ENCODE assay signal across 16 mouse cellular contexts in genomic region chr1:119265192-119265891, GRCm38 (mm10).
DNase-seq lines count a peak whose midpoint lies in the region; ATAC-seq lines count a peak whose summit lies in the region.
"Had no signal": no experiment of that assay in that cellular context is flagged by ENCODE, and none has a peak within 500 bp of the region (broad histone marks: within the 10 kb centered on the region; RNA-seq: fewer than 3 reads in every experiment).

No protein-coding gene starts in this region.

- H3K4me3 ChIP-seq in limb, embryonic 12.5 days (replicated peaks) = no peak overlapping the region
- H3K4me3 ChIP-seq in limb, embryonic 10.5 days = no peak overlapping the region
- H3K4me3 ChIP-seq in hindbrain, embryonic 10.5 days = no peak overlapping the region
- no peak overlapping the region for H3K4me3 ChIP-seq in midbrain, embryonic 11.5 days (ENCODE audit: low read depth, low read length)
- H3K4me3 ChIP-seq: embryonic facial prominence, embryonic 13.5 days; liver, embryonic 15.5 days had no signal

- no peak for DNase-seq in limb, embryonic 10.5 days (ENCODE audit: low spot score)
- DNase-seq in hindbrain, embryonic 10.5 days (ENCODE audit: low spot score) = peak; percentile 46
- peak; percentile 88 for DNase-seq in midbrain, embryonic 11.5 days (ENCODE audit: low spot score, missing footprints)
- DNase-seq in retina, postnatal 1 day = peak; percentile 38
- DNase-seq in gastrocnemius, postnatal 10 days = no peak
- no peak for DNase-seq in frontal cortex, adult 2 months (ENCODE audit: extremely low spot score in 1 of 2, low spot score in 1 of 2)
- DNase-seq: adrenal gland, postnatal 10 days; cerebellum, adult 9-11 months; gastrocnemius, postnatal 36 days; kidney, postnatal 10 days; right cerebral cortex, adult 18-20 months; spleen, adult 18-20 months had no signal

- H3K4me2 ChIP-seq in limb, embryonic 12.5 days = no peak overlapping the region
- H3K4me2 ChIP-seq in midbrain, embryonic 11.5 days = no peak overlapping the region
- H3K4me2 ChIP-seq: embryonic facial prominence, embryonic 13.5 days; liver, embryonic 15.5 days had no signal

- 0 out of 2 replicates have a peak, but pooled peaks have one; percentile 20 for ATAC-seq in limb, embryonic 12.5 days (ENCODE audit: insufficient number of reproducible peaks, insufficient read depth, low FRiP score, low TSS enrichment, low read depth)
- ATAC-seq in midbrain, embryonic 11.5 days (ENCODE audit: low FRiP score) = peak; percentile 91
- ATAC-seq: inflammation-experienced regulatory T-cells, adult 6 months had no signal

- no peaks in the 10 kb centered on the region for H3K27me3 ChIP-seq in limb, embryonic 12.5 days
- H3K27me3 ChIP-seq in limb, embryonic 10.5 days (ENCODE audit: low read depth, poor library complexity, severe bottlenecking) = no peaks in the 10 kb centered on the region
- peaks cover 41% of the 10 kb centered on the region for H3K27me3 ChIP-seq in hindbrain, embryonic 10.5 days (ENCODE audit: insufficient read depth, poor library complexity, severe bottlenecking)
- peaks cover 22% of the 10 kb centered on the region for H3K27me3 ChIP-seq in midbrain, embryonic 11.5 days (ENCODE audit: control insufficient read depth, insufficient read depth, low read length)
- H3K27me3 ChIP-seq: embryonic facial prominence, embryonic 13.5 days; liver, embryonic 15.5 days had no signal

- H3K9me3 ChIP-seq in limb, embryonic 12.5 days = peaks cover 9% of the 10 kb centered on the region; the same call in 1 of the 2 replicates
- H3K9me3 ChIP-seq in limb, embryonic 10.5 days (replicated peaks) = no peaks in the 10 kb centered on the region
- peaks cover 4% of the 10 kb centered on the region for H3K9me3 ChIP-seq in hindbrain, embryonic 10.5 days
- no peaks in the 10 kb centered on the region; the same call in 1 of the 2 replicates for H3K9me3 ChIP-seq in midbrain, embryonic 11.5 days (ENCODE audit: control insufficient read depth, low read length)
- H3K9me3 ChIP-seq: embryonic facial prominence, embryonic 13.5 days; liver, embryonic 15.5 days had no signal

- H3K27ac ChIP-seq in limb, embryonic 12.5 days = no peak overlapping the region
- H3K27ac ChIP-seq in limb, embryonic 10.5 days = no peak overlapping the region
- H3K27ac ChIP-seq in hindbrain, embryonic 10.5 days = no peak overlapping the region
- H3K27ac ChIP-seq in midbrain, embryonic 11.5 days (ENCODE audit: low read depth, low read length) = no peak overlapping the region
- H3K27ac ChIP-seq: embryonic facial prominence, embryonic 13.5 days; liver, embryonic 15.5 days had no signal

- 78% methylated on average over 10 of the region's 10 CpGs for WGBS in limb, embryonic 12.5 days
- WGBS in limb, embryonic 10.5 days = 81% methylated on average over 10 of the region's 10 CpGs
- WGBS in hindbrain, embryonic 10.5 days = 64% methylated on average over 10 of the region's 10 CpGs
- WGBS in midbrain, embryonic 11.5 days = 55% methylated on average over 10 of the region's 10 CpGs

- no peaks in the 10 kb centered on the region for H3K4me1 ChIP-seq in limb, embryonic 12.5 days (replicated peaks)
- no peaks in the 10 kb centered on the region for H3K4me1 ChIP-seq in limb, embryonic 10.5 days
- peaks cover 18% of the 10 kb centered on the region for H3K4me1 ChIP-seq in hindbrain, embryonic 10.5 days (replicated peaks)
- H3K4me1 ChIP-seq in midbrain, embryonic 11.5 days (ENCODE audit: control insufficient read depth, insufficient read depth, low read length) = peaks cover 9% of the 10 kb centered on the region
- H3K4me1 ChIP-seq: embryonic facial prominence, embryonic 13.5 days; liver, embryonic 15.5 days had no signal

- H3K36me3 ChIP-seq in limb, embryonic 12.5 days = no peaks in the 10 kb centered on the region
- H3K36me3 ChIP-seq in limb, embryonic 10.5 days = no peaks in the 10 kb centered on the region
- no peaks in the 10 kb centered on the region for H3K36me3 ChIP-seq in hindbrain, embryonic 10.5 days
- no peaks in the 10 kb centered on the region for H3K36me3 ChIP-seq in midbrain, embryonic 11.5 days (ENCODE audit: control insufficient read depth, insufficient read depth, low read length)
- H3K36me3 ChIP-seq: embryonic facial prominence, embryonic 13.5 days; liver, embryonic 15.5 days had no signal

- H3K9ac ChIP-seq in limb, embryonic 12.5 days (replicated peaks) = no peak overlapping the region
- no peak overlapping the region for H3K9ac ChIP-seq in midbrain, embryonic 11.5 days (ENCODE audit: low read length)
- H3K9ac ChIP-seq: embryonic facial prominence, embryonic 13.5 days; liver, embryonic 15.5 days had no signal

Comparison
In these comparisons a context has a peak if more than half of its experiments do, and no peak if none do; other contexts are left out.
1. DNase-seq: peak in hindbrain, embryonic 10.5 days (single experiment), midbrain, embryonic 11.5 days (single experiment) and retina, postnatal 1 day (single experiment); none in limb, embryonic 10.5 days (single experiment), gastrocnemius, postnatal 10 days (single experiment) and frontal cortex, adult 2 months (0 of 2).